Mouse (Mus musculus): ENCODE data around the gene Syna. TPM values are rescaled to one million over a fixed set of nuclear protein-coding genes. Genes with fewer than 3 reads are reported as not detected.
A peak's percentile ranks its signal among the peaks of the same experiment; 100 is the strongest.

Syna gene
- polyA plus RNA-seq, 1 experiment from 2014 or later, result 0.27 TPM

- H3K36me3 ChIP-seq (ENCODE audit: insufficient read depth, low read length), result no peaks in the 10 kb centered on the region
- peak; percentile 59 for ATAC-seq (ENCODE audit: low FRiP score, low TSS enrichment)
- H3K4me2 ChIP-seq (replicated peaks; ENCODE audit: low read depth, low read length), result peak overlapping the region; percentile 82
- H3K4me1 ChIP-seq (ENCODE audit: insufficient read depth, low read length), result peaks cover 27% of the 10 kb centered on the region
- H3K4me3 ChIP-seq (ENCODE audit: low read length), result peak overlapping the region; percentile 50
- H3K27me3 ChIP-seq (ENCODE audit: insufficient read depth, low read length), result no peaks in the 10 kb centered on the region
- peak overlapping the region; percentile 64 for H3K9ac ChIP-seq (replicated peaks; ENCODE audit: low read length)
- H3K27ac ChIP-seq (ENCODE audit: low read length), result peak overlapping the region; percentile 90
- no peaks in the 10 kb centered on the region for H3K9me3 ChIP-seq (ENCODE audit: low read length)
- under 1% methylated on average over 23 of the region's 23 CpGs for WGBS
These were observed 11.9 kb upstream of the Syna start for GRCm38 (mm10) chr5:134571730-134572507.

- ATAC-seq (ENCODE audit: low FRiP score, low TSS enrichment), result peak; percentile 75
- WGBS, result 32% methylated on average over 8 of the region's 8 CpGs
These were observed 9.1 kb upstream of the Syna start for GRCm38 (mm10) chr5:134568964-134569491.

GRCm38 (mm10) chr5:134568030-134568429 lies 8.1 kb upstream of the Syna start:
- peaks cover 24% of the 10 kb centered on the region for H3K4me1 ChIP-seq (ENCODE audit: insufficient read depth, low read length)
- H3K4me2 ChIP-seq (replicated peaks; ENCODE audit: low read depth, low read length), result no peak overlapping the region
- H3K4me3 ChIP-seq (ENCODE audit: low read length), result no peak overlapping the region
- no peaks in the 10 kb centered on the region for H3K27me3 ChIP-seq (ENCODE audit: insufficient read depth, low read length)
- no peak for ATAC-seq (ENCODE audit: low FRiP score, low TSS enrichment)
- no peak overlapping the region for H3K9ac ChIP-seq (replicated peaks; ENCODE audit: low read length)
- H3K9me3 ChIP-seq (ENCODE audit: low read length), result 0 out of 2 replicates have a peak, but pooled peaks cover 3% of the 10 kb centered on the region
- H3K36me3 ChIP-seq (ENCODE audit: insufficient read depth, low read length), result no peaks in the 10 kb centered on the region
- H3K27ac ChIP-seq (ENCODE audit: low read length), result peak overlapping the region; percentile 86
- 71% methylated on average over 3 of the region's 3 CpGs for WGBS

More at GRCm38 (mm10) chr5:134568964-134569491, 9.1 kb upstream of the Syna start:
- no peak overlapping the region for H3K4me3 ChIP-seq (ENCODE audit: low read length)
- 0 out of 2 replicates have a peak, but pooled peaks cover 3% of the 10 kb centered on the region for H3K9me3 ChIP-seq (ENCODE audit: low read length)
- no peaks in the 10 kb centered on the region for H3K27me3 ChIP-seq (ENCODE audit: insufficient read depth, low read length)
- no peak overlapping the region for H3K9ac ChIP-seq (replicated peaks; ENCODE audit: low read length)
- H3K27ac ChIP-seq (ENCODE audit: low read length), result peak overlapping the region; percentile 86
- peaks cover 27% of the 10 kb centered on the region for H3K4me1 ChIP-seq (ENCODE audit: insufficient read depth, low read length)
- H3K4me2 ChIP-seq (replicated peaks; ENCODE audit: low read depth, low read length), result no peak overlapping the region
- H3K36me3 ChIP-seq (ENCODE audit: insufficient read depth, low read length), result no peaks in the 10 kb centered on the region

GRCm38 (mm10) chr5:134567445-134567844 lies 7.5 kb upstream of the Syna start:
- WGBS, result 82% methylated on average over 4 of the region's 4 CpGs
- Histone ChIP-seq H3K27ac (ENCODE audit: low read length) (no peak overlapping the region), H3K4me1 (ENCODE audit: insufficient read depth, low read length) (peaks cover 19% of the 10 kb centered on the region), H3K4me2 (replicated peaks; ENCODE audit: low read depth, low read length) (no peak overlapping the region), H3K36me3 (ENCODE audit: insufficient read depth, low read length) (no peaks in the 10 kb centered on the region), H3K4me3 (ENCODE audit: low read length) (no peak overlapping the region), H3K27me3 (ENCODE audit: insufficient read depth, low read length) (no peaks in the 10 kb centered on the region), H3K9me3 (ENCODE audit: low read length) (0 out of 2 replicates have a peak, but pooled peaks cover 3% of the 10 kb centered on the region), H3K9ac (replicated peaks; ENCODE audit: low read length) (no peak overlapping the region)
- no peak for ATAC-seq (ENCODE audit: low FRiP score, low TSS enrichment)

GRCm38 (mm10) chr5:134565696-134566095 lies 5.7 kb upstream of the Syna start:
- Histone ChIP-seq H3K9me3 (ENCODE audit: low read length) (0 out of 2 replicates have a peak, but pooled peaks cover 3% of the 10 kb centered on the region), H3K27me3 (ENCODE audit: insufficient read depth, low read length) (no peaks in the 10 kb centered on the region), H3K27ac (ENCODE audit: low read length) (no peak overlapping the region), H3K36me3 (ENCODE audit: insufficient read depth, low read length) (no peaks in the 10 kb centered on the region), H3K4me1 (ENCODE audit: insufficient read depth, low read length) (peaks cover 15% of the 10 kb centered on the region; the same call in 1 of the 2 replicates), H3K4me3 (ENCODE audit: low read length) (no peak overlapping the region), H3K4me2 (replicated peaks; ENCODE audit: low read depth, low read length) (no peak overlapping the region), H3K9ac (replicated peaks; ENCODE audit: low read length) (no peak overlapping the region)
- ATAC-seq (ENCODE audit: low FRiP score, low TSS enrichment), result no peak
- 89% methylated on average over 6 of the region's 6 CpGs for WGBS

GRCm38 (mm10) chr5:134564272-134564671 lies 4.3 kb upstream of the Syna start:
- no peak for ATAC-seq (ENCODE audit: low FRiP score, low TSS enrichment)
- Histone ChIP-seq H3K9me3 (ENCODE audit: low read length) (0 out of 2 replicates have a peak, but pooled peaks cover 3% of the 10 kb centered on the region), H3K4me3 (ENCODE audit: low read length) (no peak overlapping the region), H3K9ac (replicated peaks; ENCODE audit: low read length) (no peak overlapping the region), H3K27me3 (ENCODE audit: insufficient read depth, low read length) (no peaks in the 10 kb centered on the region), H3K27ac (ENCODE audit: low read length) (no peak overlapping the region), H3K4me1 (ENCODE audit: insufficient read depth, low read length) (peaks cover 10% of the 10 kb centered on the region; the same call in 1 of the 2 replicates), H3K4me2 (replicated peaks; ENCODE audit: low read depth, low read length) (no peak overlapping the region), H3K36me3 (ENCODE audit: insufficient read depth, low read length) (no peaks in the 10 kb centered on the region)
- WGBS, result 96% methylated on average over 2 of the region's 2 CpGs

GRCm38 (mm10) chr5:134560450-134561171 lies 640 bp upstream of the Syna start:
- Histone ChIP-seq H3K27ac (ENCODE audit: low read length) (no peak overlapping the region), H3K36me3 (ENCODE audit: insufficient read depth, low read length) (no peaks in the 10 kb centered on the region), H3K4me2 (replicated peaks; ENCODE audit: low read depth, low read length) (no peak overlapping the region), H3K4me3 (ENCODE audit: low read length) (no peak overlapping the region), H3K4me1 (ENCODE audit: insufficient read depth, low read length) (peaks cover 5% of the 10 kb centered on the region), H3K27me3 (ENCODE audit: insufficient read depth, low read length) (no peaks in the 10 kb centered on the region), H3K9ac (replicated peaks; ENCODE audit: low read length) (no peak overlapping the region), H3K9me3 (ENCODE audit: low read length) (0 out of 2 replicates have a peak, but pooled peaks cover 3% of the 10 kb centered on the region)
- no peak for ATAC-seq (ENCODE audit: low FRiP score, low TSS enrichment)
- WGBS, result 81% methylated on average over 16 of the region's 16 CpGs

GRCm38 (mm10) chr5:134555463-134556164 lies 4.4 kb downstream of the Syna start:
- WGBS, result 9% methylated on average over 20 of the region's 20 CpGs
- Histone ChIP-seq H3K27me3 (ENCODE audit: insufficient read depth, low read length) (no peaks in the 10 kb centered on the region), H3K9ac (replicated peaks; ENCODE audit: low read length) (no peak overlapping the region), H3K27ac (ENCODE audit: low read length) (peak overlapping the region; percentile 85), H3K9me3 (ENCODE audit: low read length) (no peaks in the 10 kb centered on the region), H3K4me3 (ENCODE audit: low read length) (no peak overlapping the region), H3K36me3 (ENCODE audit: insufficient read depth, low read length) (no peaks in the 10 kb centered on the region), H3K4me1 (ENCODE audit: insufficient read depth, low read length) (peaks cover 28% of the 10 kb centered on the region), H3K4me2 (replicated peaks; ENCODE audit: low read depth, low read length) (peak overlapping the region; percentile 38)
- peak; percentile 11; the same call in 1 of the 2 replicates for ATAC-seq (ENCODE audit: low FRiP score, low TSS enrichment)

- H3K9ac ChIP-seq (replicated peaks; ENCODE audit: low read length), result no peak overlapping the region
- H3K4me1 ChIP-seq (ENCODE audit: insufficient read depth, low read length), result peaks cover 39% of the 10 kb centered on the region
- whole genome bisulfite sequencing, result 85% methylated on average over 5 of the region's 5 CpGs
- no peaks in the 10 kb centered on the region for H3K9me3 ChIP-seq (ENCODE audit: low read length)
- ATAC-seq (ENCODE audit: low FRiP score, low TSS enrichment), result no peak
- no peak overlapping the region for H3K4me3 ChIP-seq (ENCODE audit: low read length)
- H3K36me3 ChIP-seq (ENCODE audit: insufficient read depth, low read length), result no peaks in the 10 kb centered on the region
- no peak overlapping the region for H3K4me2 ChIP-seq (replicated peaks; ENCODE audit: low read depth, low read length)
- no peak overlapping the region for H3K27ac ChIP-seq (ENCODE audit: low read length)
- no peaks in the 10 kb centered on the region for H3K27me3 ChIP-seq (ENCODE audit: insufficient read depth, low read length)
These were observed 5.9 kb downstream of the Syna start for GRCm38 (mm10) chr5:134553951-134554546.
